Mouse (Mus musculus) neural tube, embryonic 12.5 days (tissue): ENCODE data around the gene Lhcgr. TPM values are rescaled to one million over a fixed set of nuclear protein-coding genes. Genes with fewer than 3 reads are reported as not detected.
A peak's percentile ranks its signal among the peaks of the same experiment; 100 is the strongest.
"Not testable (repeated sequence)": the region's sequence is repeated elsewhere in the genome, so short reads cannot be mapped to it uniquely, and the experiment has no call there.

Experiments used
- ATAC-seq: fragments of 200-750 bp; cut with Nextera tagmentation; 2 replicates; pipeline ENCODE4 v1.8.0; 2017; ENCODE audit warnings: low read depth, mild to moderate bottlenecking, moderate TSS enrichment, moderate library complexity; ENCODE audit not compliant: low FRiP score
- H3K27ac ChIP-seq: fragments of 300-500 bp; sonication (generic); 2 replicates; pipeline ENCODE4 v1.5.1; 2016
- H3K27me3 ChIP-seq: fragments of 300-500 bp; sonication (generic); replicated peaks from 2 replicates; pipeline ENCODE4 v1.6.1; 2016; ENCODE audit warnings: mild to moderate bottlenecking
- H3K36me3 ChIP-seq: fragments of 300-500 bp; sonication (generic); 2 replicates; pipeline ENCODE4 v1.6.1; 2016; ENCODE audit warnings: mild to moderate bottlenecking
- H3K4me1 ChIP-seq: fragments of 300-500 bp; sonication (generic); 2 replicates; pipeline ENCODE4 v1.6.1; 2016
- H3K4me2 ChIP-seq: fragments of 300-500 bp; sonication (generic); replicated peaks from 2 replicates; pipeline ENCODE4 v1.6.1; 2016; ENCODE audit warnings: mild to moderate bottlenecking
- H3K4me3 ChIP-seq: fragments of 300-500 bp; sonication (generic); 2 replicates; pipeline ENCODE4 v1.5.1; 2016
- H3K9ac ChIP-seq: fragments of 300-500 bp; sonication (generic); 2 replicates; pipeline ENCODE4 v1.6.1; 2016; ENCODE audit warnings: mild to moderate bottlenecking
- H3K9me3 ChIP-seq: fragments of 300-500 bp; sonication (generic); 2 replicates; pipeline ENCODE4 v1.6.1; 2016; ENCODE audit warnings: mild to moderate bottlenecking
- WGBS: fragments of 180-500 bp; shearing (Covaris S2); methylation state at CpG from one replicate; pipeline ENCODE4 v1.1.7; 2016; 5-methylcytosine and 5-hydroxymethylcytosine counted together
- polyA plus RNA-seq: library from polyadenylated mRNA; unstranded; fragments of >200 nt; fragmentation: Nextera tagmentation; extraction: Ambion mirVana; gene quantifications from 2 replicates; pipeline ENCODE4 v1.2.1, GENCODE M21; 2016

Lhcgr gene
- 0.70 and 1.2 TPM in 2 replicates for polyA plus RNA-seq

GRCm38 (mm10) chr17:88791440-88792152, at the start of gene Lhcgr:
Gene Lhcgr (minus strand): TSS chr17:88791990.
- 21% methylated on average over 31 of the region's 31 CpGs for WGBS
- Histone ChIP-seq H3K27ac (no peak within 1 kb of the TSS), H3K4me2 (peak within 1 kb of the TSS; percentile 57), H3K4me1 (peaks cover 11% of the 10 kb centered on the region), H3K36me3 (no peaks in the 10 kb centered on the region), H3K9me3 (no peaks in the 10 kb centered on the region), H3K27me3 (no peaks in the 10 kb centered on the region), H3K4me3 (peak within 1 kb of the TSS; percentile 15), H3K9ac (0 out of 2 replicates have a peak within 1 kb of the TSS, but pooled peaks have one; percentile 10)
- peak; percentile 75 for ATAC-seq

- 33% methylated on average over 2 of the region's 2 CpGs for WGBS
- H3K9me3 ChIP-seq, result no peaks in the 10 kb centered on the region
- H3K4me3 ChIP-seq, result no peak overlapping the region
- H3K9ac ChIP-seq, result no peak overlapping the region
- no peaks in the 10 kb centered on the region for H3K4me1 ChIP-seq
- no peaks in the 10 kb centered on the region for H3K27me3 ChIP-seq
- no peaks in the 10 kb centered on the region for H3K36me3 ChIP-seq
- ATAC-seq, result no peak
- no peak overlapping the region for H3K4me2 ChIP-seq
- no peak overlapping the region for H3K27ac ChIP-seq
Measured at GRCm38 (mm10) chr17:88817601-88818000, 25.8 kb upstream of the Lhcgr start.

- WGBS, result 90% methylated on average over 3 of the region's 3 CpGs
- not testable (repeated sequence) for H3K4me2 ChIP-seq, ATAC-seq, H3K4me1 ChIP-seq, H3K27me3 ChIP-seq, H3K9ac ChIP-seq, H3K4me3 ChIP-seq, H3K9me3 ChIP-seq, H3K36me3 ChIP-seq, H3K27ac ChIP-seq
Measured at GRCm38 (mm10) chr17:88812943-88813342, 21.2 kb upstream of the Lhcgr start.

GRCm38 (mm10) chr17:88810807-88811206, 19.0 kb upstream of the Lhcgr start:
- H3K4me2 ChIP-seq, result no peak overlapping the region
- H3K27ac ChIP-seq, result no peak overlapping the region
- H3K9ac ChIP-seq, result no peak overlapping the region
- H3K9me3 ChIP-seq, result no peaks in the 10 kb centered on the region
- H3K36me3 ChIP-seq, result no peaks in the 10 kb centered on the region
- no peak for ATAC-seq
- WGBS, result 93% methylated on average over 5 of the region's 5 CpGs
- no peaks in the 10 kb centered on the region for H3K27me3 ChIP-seq
- no peaks in the 10 kb centered on the region for H3K4me1 ChIP-seq
- H3K4me3 ChIP-seq, result no peak overlapping the region

GRCm38 (mm10) chr17:88806421-88806820, 14.6 kb upstream of the Lhcgr start:
- Histone ChIP-seq H3K36me3 (no peaks in the 10 kb centered on the region), H3K9ac (no peak overlapping the region), H3K9me3 (no peaks in the 10 kb centered on the region), H3K4me3 (no peak overlapping the region), H3K27ac (no peak overlapping the region), H3K27me3 (no peaks in the 10 kb centered on the region), H3K4me1 (no peaks in the 10 kb centered on the region), H3K4me2 (no peak overlapping the region)
- ATAC-seq, result no peak
- WGBS, result 91% methylated on average over 8 of the region's 8 CpGs

- Histone ChIP-seq H3K27me3 (no peaks in the 10 kb centered on the region), H3K36me3 (no peaks in the 10 kb centered on the region), H3K9me3 (no peaks in the 10 kb centered on the region), H3K4me3 (no peak overlapping the region), H3K4me1 (no peaks in the 10 kb centered on the region), H3K9ac (no peak overlapping the region), H3K27ac (no peak overlapping the region), H3K4me2 (no peak overlapping the region)
- ATAC-seq, result no peak
Measured at GRCm38 (mm10) chr17:88803441-88803840, 11.7 kb upstream of the Lhcgr start.

- no peaks in the 10 kb centered on the region for H3K27me3 ChIP-seq
- peaks cover 11% of the 10 kb centered on the region for H3K4me1 ChIP-seq
- no peaks in the 10 kb centered on the region for H3K36me3 ChIP-seq
- H3K9ac ChIP-seq, result no peak overlapping the region
- H3K4me3 ChIP-seq, result no peak overlapping the region
- H3K9me3 ChIP-seq, result no peaks in the 10 kb centered on the region
- WGBS, result 61% methylated on average over 2 of the region's 2 CpGs
- H3K4me2 ChIP-seq, result no peak overlapping the region
- H3K27ac ChIP-seq, result no peak overlapping the region
- ATAC-seq, result no peak
Measured at GRCm38 (mm10) chr17:88790680-88791079, 1.1 kb downstream of the Lhcgr start.

GRCm38 (mm10) chr17:88788392-88788791, 3.4 kb downstream of the Lhcgr start:
- no peak overlapping the region for H3K9ac ChIP-seq
- H3K4me1 ChIP-seq, result peaks cover 11% of the 10 kb centered on the region
- ATAC-seq, result no peak
- H3K4me3 ChIP-seq, result no peak overlapping the region
- H3K9me3 ChIP-seq, result no peaks in the 10 kb centered on the region
- 90% methylated on average over 2 of the region's 2 CpGs for WGBS
- no peak overlapping the region for H3K4me2 ChIP-seq
- H3K27me3 ChIP-seq, result no peaks in the 10 kb centered on the region
- no peak overlapping the region for H3K27ac ChIP-seq
- H3K36me3 ChIP-seq, result no peaks in the 10 kb centered on the region

GRCm38 (mm10) chr17:88786881-88787280, 4.9 kb downstream of the Lhcgr start:
- H3K9me3 ChIP-seq, result peaks cover under 1% of the 10 kb centered on the region; the same call in 1 of the 2 replicates
- WGBS, result 68% methylated on average over 6 of the region's 6 CpGs
- no peak overlapping the region for H3K9ac ChIP-seq
- H3K4me1 ChIP-seq, result peaks cover 10% of the 10 kb centered on the region
- ATAC-seq, result no peak
- no peak overlapping the region for H3K4me3 ChIP-seq
- no peak overlapping the region for H3K4me2 ChIP-seq
- H3K27me3 ChIP-seq, result no peaks in the 10 kb centered on the region
- no peak overlapping the region for H3K27ac ChIP-seq
- H3K36me3 ChIP-seq, result no peaks in the 10 kb centered on the region

GRCm38 (mm10) chr17:88786385-88786784, 5.4 kb downstream of the Lhcgr start:
- H3K4me3 ChIP-seq, result no peak overlapping the region
- no peak overlapping the region for H3K27ac ChIP-seq
- no peaks in the 10 kb centered on the region for H3K36me3 ChIP-seq
- H3K27me3 ChIP-seq, result no peaks in the 10 kb centered on the region
- ATAC-seq, result no peak
- no peak overlapping the region for H3K4me2 ChIP-seq
- WGBS, result 83% methylated on average over 4 of the region's 4 CpGs
- H3K9me3 ChIP-seq, result peaks cover 5% of the 10 kb centered on the region; the same call in 1 of the 2 replicates
- peaks cover 5% of the 10 kb centered on the region for H3K4me1 ChIP-seq
- no peak overlapping the region for H3K9ac ChIP-seq

GRCm38 (mm10) chr17:88779148-88779547, 12.6 kb downstream of the Lhcgr start:
- Histone ChIP-seq H3K9me3 (peaks cover 5% of the 10 kb centered on the region; the same call in 1 of the 2 replicates), H3K27ac (no peak overlapping the region), H3K36me3 (no peaks in the 10 kb centered on the region), H3K27me3 (no peaks in the 10 kb centered on the region), H3K4me2 (no peak overlapping the region), H3K4me1 (peaks cover 9% of the 10 kb centered on the region), H3K9ac (no peak overlapping the region), H3K4me3 (no peak overlapping the region)
- ATAC-seq, result no peak
- WGBS, result 43% methylated on average over 3 of the region's 3 CpGs

GRCm38 (mm10) chr17:88774103-88774526, 17.7 kb downstream of the Lhcgr start:
- Histone ChIP-seq H3K36me3 (no peaks in the 10 kb centered on the region), H3K4me2 (peak overlapping the region; percentile 25), H3K4me3 (no peak overlapping the region), H3K9ac (no peak overlapping the region), H3K27me3 (no peaks in the 10 kb centered on the region), H3K4me1 (peaks cover 19% of the 10 kb centered on the region), H3K9me3 (no peaks in the 10 kb centered on the region), H3K27ac (peak overlapping the region; percentile 57)
- ATAC-seq, result peak; percentile 88
- 8% methylated on average over 9 of the region's 9 CpGs for WGBS

GRCm38 (mm10) chr17:88770081-88770480, 21.7 kb downstream of the Lhcgr start:
- ATAC-seq, result no peak

More at GRCm38 (mm10) chr17:88770081-88770480, 21.7 kb downstream of the Lhcgr start:
- no peak overlapping the region for H3K27ac ChIP-seq
- H3K4me3 ChIP-seq, result no peak overlapping the region
- 90% methylated on average over 7 of the region's 7 CpGs for WGBS
- H3K27me3 ChIP-seq, result no peaks in the 10 kb centered on the region
- peaks cover 19% of the 10 kb centered on the region for H3K4me1 ChIP-seq
- H3K9ac ChIP-seq, result no peak overlapping the region
- no peaks in the 10 kb centered on the region for H3K9me3 ChIP-seq
- no peaks in the 10 kb centered on the region for H3K36me3 ChIP-seq
- no peak overlapping the region for H3K4me2 ChIP-seq
